Mouse (Mus musculus) A20 (cell line): ENCODE results near the gene Elovl2.
A peak's percentile ranks its signal among the peaks of the same experiment; 100 is the strongest.
"Not testable (repeated sequence)": the region's sequence is repeated elsewhere in the genome, so short reads cannot be mapped to it uniquely, and the experiment has no call there.

ENCODE experiments used
- DNase-seq: peaks from one replicate; pipeline ENCODE4 v3.0.0-alpha.2; 2011; ENCODE audit warnings: low read depth, low spot score

The Elovl2 gene

GRCm38 (mm10) chr13:41235181-41235580, 15.0 kb upstream of the Elovl2 start:
- DNase-seq, result no peak

GRCm38 (mm10) chr13:41233241-41233640, 13.0 kb upstream of the Elovl2 start:
- no peak for DNase-seq

- DNase-seq, result no peak
These were observed 12.0 kb upstream of the Elovl2 start for GRCm38 (mm10) chr13:41232209-41232608.

- DNase-seq, result no peak
These were observed 11.3 kb upstream of the Elovl2 start for GRCm38 (mm10) chr13:41231389-41231983.

- DNase-seq, result peak; percentile 17
These were observed 10.1 kb upstream of the Elovl2 start for GRCm38 (mm10) chr13:41230256-41230655.

- no peak for DNase-seq
These were observed 7.9 kb upstream of the Elovl2 start for GRCm38 (mm10) chr13:41228060-41228459.

GRCm38 (mm10) chr13:41226513-41226912, 6.3 kb upstream of the Elovl2 start:
- DNase-seq, result no peak

- no peak for DNase-seq
These were observed 410 bp downstream of the Elovl2 start for GRCm38 (mm10) chr13:41219687-41220303.

- no peak for DNase-seq
These were observed 1.1 kb downstream of the Elovl2 start for GRCm38 (mm10) chr13:41219056-41219455.

- no peak for DNase-seq
These were observed 4.0 kb downstream of the Elovl2 start for GRCm38 (mm10) chr13:41216236-41216635.

GRCm38 (mm10) chr13:41215669-41216068, 4.5 kb downstream of the Elovl2 start:
- DNase-seq, result no peak

GRCm38 (mm10) chr13:41212558-41213322, 7.5 kb downstream of the Elovl2 start:
- no peak for DNase-seq

GRCm38 (mm10) chr13:41211276-41211675, 8.9 kb downstream of the Elovl2 start:
- no peak for DNase-seq

GRCm38 (mm10) chr13:41206241-41206640, 14.0 kb downstream of the Elovl2 start:
- no peak for DNase-seq

- DNase-seq, result not testable (repeated sequence)
These were observed 14.6 kb downstream of the Elovl2 start for GRCm38 (mm10) chr13:41205568-41205967.

- DNase-seq, result no peak
These were observed 16.5 kb downstream of the Elovl2 start for GRCm38 (mm10) chr13:41203691-41204090.

GRCm38 (mm10) chr13:41203289-41203688, 16.9 kb downstream of the Elovl2 start:
- no peak for DNase-seq

GRCm38 (mm10) chr13:41200861-41201260, 19.3 kb downstream of the Elovl2 start:
- no peak for DNase-seq

GRCm38 (mm10) chr13:41195640-41196333, 24.4 kb downstream of the Elovl2 start:
- DNase-seq, result no peak

GRCm38 (mm10) chr13:41187886-41188285, 32.3 kb downstream of the Elovl2 start:
- DNase-seq, result no peak

- no peak for DNase-seq
These were observed 61.8 kb downstream of the Elovl2 start for GRCm38 (mm10) chr13:41158426-41158825.

- no peak for DNase-seq
These were observed 67.1 kb downstream of the Elovl2 start for GRCm38 (mm10) chr13:41153146-41153545.
